Mouse (Mus musculus) liver, adult 2 months (tissue): ENCODE results near the gene Cx3cr1.

Experiments
- CTCF ChIP-seq: fragments of 200-500 bp; IDR thresholded peaks from 2 replicates; pipeline ENCODE4 v1.5.1; 2011; ENCODE audit warnings: low read depth, low read length, control low read depth
- POLR2A ChIP-seq: fragments of 200-500 bp; IDR thresholded peaks from 2 replicates; pipeline ENCODE4 v1.6.1; 2011; ENCODE audit warnings: low read length, control low read depth; ENCODE audit not compliant: insufficient read depth; ENCODE audit errors: extremely low read depth

DNA sequence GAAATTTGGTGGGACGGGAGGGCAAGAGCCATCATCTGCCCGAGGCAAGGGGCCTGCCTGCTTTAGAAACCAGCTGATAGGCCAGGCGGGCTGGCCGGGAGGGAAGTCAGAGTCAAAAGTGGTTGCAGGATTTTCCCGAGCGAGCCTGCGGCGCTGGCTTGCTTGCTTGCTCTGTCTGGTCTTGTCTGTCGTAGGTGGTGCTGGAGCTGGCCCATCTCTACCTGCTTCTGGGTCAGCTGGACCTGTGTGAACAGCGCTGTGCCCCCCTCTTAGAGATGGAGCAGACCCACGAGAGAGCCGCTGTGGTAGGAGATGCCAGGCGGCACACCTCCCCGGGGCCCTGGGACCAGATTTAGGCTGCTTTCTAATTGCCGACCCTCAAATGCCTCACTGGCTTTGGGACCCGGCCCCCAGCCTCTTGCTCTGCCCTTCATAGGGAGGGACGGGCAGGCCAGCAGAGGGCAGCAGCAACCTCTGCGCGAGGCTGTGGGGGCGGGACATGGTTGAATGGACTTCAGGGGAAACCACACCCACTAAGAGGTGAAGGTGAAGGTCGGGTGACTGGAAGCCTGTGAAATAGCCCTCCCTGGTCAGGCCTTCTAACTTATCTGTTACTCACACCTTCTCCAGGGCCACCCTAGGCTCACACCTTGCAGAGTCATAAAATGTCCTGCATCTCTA is 106.6 kb downstream of the Cx3cr1 start:
- TF ChIP-seq CTCF (peak; percentile 93), POLR2A (no peak)
